Mouse (Mus musculus) erythroblast, embryonic 14.5 days (primary cell): ENCODE data around the gene Cdc27. TPM values are rescaled to one million over a fixed set of nuclear protein-coding genes. Genes with fewer than 3 reads are reported as not detected.

Experiments
- H3K27me3 ChIP-seq: 2 replicates; pipeline ENCODE4 v1.6.1; 2012; ENCODE audit warnings: inconsistent platforms; ENCODE audit not compliant: control insufficient read depth
- H3K36me3 ChIP-seq: 2 replicates; pipeline ENCODE4 v1.6.1; 2012; ENCODE audit warnings: mild to moderate bottlenecking, inconsistent platforms; ENCODE audit not compliant: control insufficient read depth
- H3K4me1 ChIP-seq: 2 replicates; pipeline ENCODE4 v1.6.1; 2012; ENCODE audit warnings: inconsistent platforms; ENCODE audit not compliant: control insufficient read depth
- H3K4me3 ChIP-seq: replicated peaks from 2 replicates; pipeline ENCODE3; 2012; ENCODE audit warnings: moderate library complexity, mild to moderate bottlenecking, inconsistent platforms
- H3K9me3 ChIP-seq: 2 replicates; pipeline ENCODE4 v1.6.1; 2012; ENCODE audit warnings: low read length, inconsistent platforms, mixed read lengths; ENCODE audit not compliant: control insufficient read depth
- GATA1 ChIP-seq: IDR thresholded peaks from 2 replicates; pipeline ENCODE4 v1.6.1; 2012; ENCODE audit warnings: low read length, inconsistent platforms, mixed read lengths
- TAL1 ChIP-seq: IDR thresholded peaks from 3 replicates; pipeline ENCODE4 v1.6.1; 2012; ENCODE audit warnings: low read length, inconsistent platforms, mixed read lengths
- polyA plus RNA-seq: library from polyadenylated mRNA; stranded (reverse); fragments of >175 nt; gene quantifications from 2 replicates; pipeline ENCODE4 v1.2.3, GENCODE M21; 2012

Gene Cdc27
- polyA plus RNA-seq, 1 experiment = 0.48 TPM

DNA sequence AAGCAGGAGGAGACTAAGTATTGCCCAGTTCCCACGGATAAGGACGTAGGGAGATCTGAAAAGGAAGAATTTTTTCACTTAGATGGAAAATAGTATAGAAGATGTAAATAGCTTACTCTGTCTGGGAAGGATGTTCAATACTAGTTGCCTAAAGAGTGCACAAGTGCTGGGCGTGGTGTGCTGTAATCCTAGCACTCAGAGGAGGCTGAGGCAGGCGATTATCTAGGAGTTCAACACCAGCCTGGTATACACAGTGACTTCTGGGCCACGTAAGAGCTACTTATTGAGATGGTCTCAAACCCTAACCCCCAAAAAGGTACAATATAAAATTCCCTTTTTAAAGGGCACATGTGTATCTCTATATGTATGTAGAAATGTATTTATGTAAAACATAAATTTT lies 82.7 kb downstream of the Cdc27 start:
- Histone ChIP-seq H3K36me3 (peaks cover 7% of the 10 kb centered on the region), H3K4me1 (peaks cover 29% of the 10 kb centered on the region), H3K4me3 (peak overlapping the region; percentile 35), H3K27me3 (no peaks in the 10 kb centered on the region), H3K9me3 (no peaks in the 10 kb centered on the region)
- TF ChIP-seq GATA1 (no peak), TAL1 (no peak)

DNA sequence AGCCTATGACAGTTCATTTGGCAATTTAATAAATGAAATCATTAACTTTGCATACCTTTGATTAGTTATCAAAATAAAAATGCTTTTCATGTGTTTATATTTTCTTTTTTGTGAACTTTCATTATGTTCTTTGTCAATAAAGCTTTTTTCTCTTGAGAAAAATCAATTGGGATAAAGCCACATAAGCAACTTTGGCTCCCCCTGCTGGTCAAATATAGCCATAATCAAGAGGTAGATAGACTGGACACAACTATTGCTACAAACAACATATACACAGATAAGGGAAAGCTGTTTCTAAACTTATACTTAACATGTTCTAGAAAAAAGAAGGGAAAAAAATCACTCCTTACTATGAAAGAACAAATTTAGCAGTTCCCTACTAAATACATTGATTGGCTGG lies 88.9 kb downstream of the Cdc27 start:
- Histone ChIP-seq H3K36me3 (peaks cover 5% of the 10 kb centered on the region), H3K4me3 (no peak overlapping the region), H3K27me3 (no peaks in the 10 kb centered on the region), H3K4me1 (peaks cover under 1% of the 10 kb centered on the region), H3K9me3 (no peaks in the 10 kb centered on the region)
- TF ChIP-seq TAL1 (no peak), GATA1 (no peak)

DNA sequence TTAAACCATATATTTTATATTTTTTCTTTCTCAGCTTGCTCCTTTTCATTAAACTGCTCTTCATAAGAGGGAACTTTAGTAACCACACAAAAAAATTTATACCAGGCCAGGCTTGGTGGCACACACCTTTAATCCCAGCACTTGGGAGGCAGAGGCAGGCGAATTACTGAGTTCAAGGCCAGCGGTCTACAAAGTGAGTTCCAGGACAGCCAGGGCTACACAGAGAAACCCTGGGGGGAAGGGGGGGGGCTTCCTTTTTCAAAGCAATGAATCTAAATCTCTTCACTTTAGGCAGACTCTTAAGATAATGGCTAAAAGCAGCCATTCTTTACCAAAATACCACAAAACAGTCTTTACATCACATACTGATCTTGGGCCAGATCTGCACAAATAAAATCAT lies 90.7 kb downstream of the Cdc27 start:
- no peak for TF ChIP-seq GATA1
- TF ChIP-seq TAL1 = no peak

DNA sequence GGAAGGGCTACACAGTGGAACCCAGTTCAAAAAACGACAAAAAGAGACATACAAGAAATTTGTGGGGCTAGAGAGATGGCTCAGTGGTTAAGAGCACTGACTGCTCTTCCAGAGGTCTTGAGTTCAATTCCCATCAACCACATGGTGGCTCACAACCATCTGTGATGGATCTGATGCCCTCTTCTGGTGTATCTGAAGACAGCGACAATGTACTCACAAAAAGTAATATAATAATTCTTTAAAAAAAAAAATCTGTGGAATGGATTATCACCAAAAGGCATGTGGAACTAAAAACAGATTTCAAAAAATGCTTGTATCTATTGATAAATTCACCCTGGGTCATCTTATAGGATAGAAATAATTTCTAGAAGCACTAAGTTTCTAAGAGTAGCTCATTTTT lies 91.9 kb downstream of the Cdc27 start:
- TF ChIP-seq GATA1 = no peak
- no peak for TF ChIP-seq TAL1
- Histone ChIP-seq H3K4me3 (no peak overlapping the region), H3K9me3 (no peaks in the 10 kb centered on the region), H3K36me3 (no peaks in the 10 kb centered on the region; the same call in none of the 2 replicates), H3K27me3 (no peaks in the 10 kb centered on the region), H3K4me1 (no peaks in the 10 kb centered on the region; the same call in 1 of the 2 replicates)

More for the DNA sequence above, 90.7 kb downstream of the Cdc27 start:
- Histone ChIP-seq H3K9me3 (no peaks in the 10 kb centered on the region), H3K27me3 (no peaks in the 10 kb centered on the region), H3K4me1 (no peaks in the 10 kb centered on the region; the same call in 1 of the 2 replicates), H3K36me3 (peaks cover 4% of the 10 kb centered on the region), H3K4me3 (no peak overlapping the region)

Other genes with a start within 250 kb of the Cdc27 start
- gene Kansl1, start 81.8 kb downstream of the Cdc27 start, polyA plus RNA-seq = 7.5 and 8.5 TPM in 2 replicates
- 0.03 and 0.07 TPM in 2 replicates for gene Myl4, start within 50 bp of the Cdc27 start, polyA plus RNA-seq
- gene Itgb3, start 57.4 kb upstream of the Cdc27 start, polyA plus RNA-seq = 0.02 and 0.03 TPM in 2 replicates
- not detected in 2 replicates for gene Gm11639, start 135.1 kb upstream of the Cdc27 start, polyA plus RNA-seq